In genomic region chr13:105043882-105044281, GRCm38 (mm10) we compare ENCODE assay signal across 37 mouse cellular contexts. TPM values are rescaled to one million over a fixed set of nuclear protein-coding genes. Genes with fewer than 3 reads are reported as not detected.
A peak's percentile ranks its signal among the peaks of the same experiment; 100 is the strongest.
DNase-seq lines count a peak whose midpoint lies in the region; TF ChIP-seq lines count a peak whose summit lies in the region.
"Had no signal": no experiment of that assay in that cellular context is flagged by ENCODE, and none has a peak within 500 bp of the region (broad histone marks: within the 10 kb centered on the region; RNA-seq: fewer than 3 reads in every experiment).

No protein-coding gene starts in this region.

- TF ChIP-seq CTCF in layer of hippocampus, adult 2 months (conservative IDR thresholded peaks at IDR 0.05) = no peak

- H3K27ac ChIP-seq in layer of hippocampus, adult 2 months = 0 out of 2 replicates have a peak overlapping the region, but pooled peaks have one; percentile 10
- H3K27ac ChIP-seq: embryonic facial prominence, embryonic 12.5 days; hindbrain, embryonic 10.5 days; kidney, embryonic 15.5 days; liver, embryonic 15.5 days; midbrain, embryonic 10.5 days; midbrain, embryonic 15.5 days; stomach, embryonic 15.5 days had no signal

- H3K4me3 ChIP-seq in layer of hippocampus, adult 2 months = no peak overlapping the region
- H3K4me3 ChIP-seq: embryonic facial prominence, embryonic 12.5 days; hindbrain, embryonic 10.5 days; kidney, embryonic 15.5 days; liver, embryonic 15.5 days; midbrain, embryonic 10.5 days; midbrain, embryonic 15.5 days; stomach, embryonic 15.5 days had no signal

- DNase-seq in cerebellum, adult 11 months = peak; percentile 27
- no peak for DNase-seq in cerebellum, postnatal 4 days (ENCODE audit: low spot score in 2 of 2)
- no peak for DNase-seq in layer of hippocampus, adult 2 months (ENCODE audit: low spot score in 2 of 2)
- no peak for DNase-seq in layer of hippocampus, adult 9-11 months
- peak; percentile 63 for DNase-seq in cerebellum, adult 9-11 months
- DNase-seq in lung, postnatal 4 days = no peak
- no peak for DNase-seq in frontal cortex, adult 2 months (ENCODE audit: extremely low spot score in 1 of 2, low spot score in 1 of 2)
- DNase-seq: adrenal gland, adult 8-10 months; embryo, embryonic 11 days; gastrocnemius, postnatal 14 days; heart, postnatal 14 days; kidney, adult 18-20 months; kidney, postnatal 25 days; left cerebral cortex, postnatal 4 days; lung, embryonic 14.5 days; lung, postnatal 14 days; right cerebral cortex, postnatal 25 days; thymus, postnatal 36 days had no signal

RNA-seq across cellular contexts. Expression of gene Rgs7bp, which starts 10.8 kb away (rescaled TPM):
- 100 to 1,000 TPM; 150 to 153 TPM for total RNA-seq in layer of hippocampus, adult 2 months (2021)
- polyA plus RNA-seq in frontal cortex, adult 2 months (2012; rRNA removed) = 73.3 and 76.2 TPM in 2 replicates
- total RNA-seq: neutrophil, adult 5-6 weeks had no signal
- polyA plus RNA-seq: G1E had no signal

RNA-seq across cellular contexts. Expression of gene 4933425L06Rik, which starts 38.0 kb away (rescaled TPM):
- total RNA-seq in layer of hippocampus, adult 2 months (2021) = not detected
- polyA plus RNA-seq in frontal cortex, adult 2 months (2012; rRNA removed) = not detected in 2 replicates
- total RNA-seq: adrenal gland, adult 8-10 months; adrenal gland, postnatal 4 days; gastrocnemius, postnatal 14 days; granulocyte monocyte progenitor cell, adult 5-6 weeks; heart, postnatal 14 days; layer of hippocampus, adult 18-20 months; layer of hippocampus, postnatal 25 days; left cerebral cortex, adult 8-10 months; left cerebral cortex, postnatal 4 days; liver, adult 2 months; megakaryocyte progenitor cell, adult 5-6 weeks; neutrophil, adult 5-6 weeks had no signal
- polyA plus RNA-seq: embryonic facial prominence, embryonic 12.5 days; G1E; heart, embryonic 14.5 days; hindbrain, embryonic 10.5 days; intestine, embryonic 14.5 days; kidney, embryonic 15.5 days; liver, adult 2 months; liver, embryonic 15.5 days; lung, embryonic 14.5 days; midbrain, embryonic 10.5 days; midbrain, embryonic 15.5 days; neural tube, embryonic 11.5 days; stomach, embryonic 15.5 days had no signal

Comparison
In these comparisons a context has a peak if more than half of its experiments do, and no peak if none do; other contexts are left out.
1. DNase-seq: peak in cerebellum, adult 11 months (single experiment) and cerebellum, adult 9-11 months (single experiment); none in cerebellum, postnatal 4 days (0 of 2), layer of hippocampus, adult 2 months (0 of 2), layer of hippocampus, adult 9-11 months (single experiment), lung, postnatal 4 days (0 of 2) and frontal cortex, adult 2 months (0 of 2).